Mouse (Mus musculus): ENCODE measurements around the gene AL607142.1. TPM values are rescaled to one million over a fixed set of nuclear protein-coding genes. Genes with fewer than 3 reads are reported as not detected.

Gene AL607142.1
- total RNA-seq, 1 experiment from 2014 or later = not detected

DNA sequence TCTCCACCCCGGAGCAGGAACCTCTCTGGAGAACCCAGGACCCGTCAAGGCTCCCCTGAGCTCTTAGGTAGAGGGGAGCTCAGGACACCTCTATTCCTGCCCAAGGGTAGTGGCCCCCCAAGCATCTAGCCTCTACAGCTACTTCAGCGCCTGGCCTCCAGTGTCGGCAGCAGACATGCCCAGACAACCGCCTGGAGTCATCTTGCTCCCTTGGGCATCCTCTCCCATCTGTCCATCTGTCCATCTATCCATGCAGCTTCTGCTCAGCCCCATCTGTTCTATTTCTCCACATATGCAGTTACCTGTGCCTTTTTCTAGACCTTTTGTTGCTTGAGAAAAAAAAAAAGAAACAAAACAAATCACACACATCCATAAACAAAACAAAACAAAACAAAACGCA, 69.4 kb downstream of the AL607142.1 start:
- ATAC-seq (replicated peaks; ENCODE audit: insufficient number of reproducible peaks, low FRiP score, low TSS enrichment, poor library complexity, severe bottlenecking) = no peak

DNA sequence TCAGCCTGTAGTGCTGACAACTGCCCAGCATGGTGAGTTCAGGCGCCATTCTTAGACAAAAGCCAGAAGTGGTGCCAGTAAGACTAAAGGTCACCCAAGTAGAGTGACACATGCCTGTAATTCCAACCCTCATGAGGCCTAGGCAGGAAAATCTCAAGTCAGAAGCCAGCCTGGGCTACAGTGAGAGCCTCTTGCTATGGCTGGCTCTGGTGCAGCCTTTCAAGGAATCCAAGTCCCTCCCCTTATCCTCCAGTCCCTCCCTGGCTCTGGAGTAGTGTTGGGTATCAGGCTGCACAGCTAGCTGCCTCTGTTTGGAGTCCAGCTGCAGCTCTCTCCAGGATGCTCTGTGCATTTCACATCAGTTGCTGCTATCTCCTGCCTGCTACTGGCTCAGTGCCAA, 77.0 kb downstream of the AL607142.1 start:
- ATAC-seq (replicated peaks; ENCODE audit: insufficient number of reproducible peaks, low FRiP score, low TSS enrichment, poor library complexity, severe bottlenecking) = no peak

DNA sequence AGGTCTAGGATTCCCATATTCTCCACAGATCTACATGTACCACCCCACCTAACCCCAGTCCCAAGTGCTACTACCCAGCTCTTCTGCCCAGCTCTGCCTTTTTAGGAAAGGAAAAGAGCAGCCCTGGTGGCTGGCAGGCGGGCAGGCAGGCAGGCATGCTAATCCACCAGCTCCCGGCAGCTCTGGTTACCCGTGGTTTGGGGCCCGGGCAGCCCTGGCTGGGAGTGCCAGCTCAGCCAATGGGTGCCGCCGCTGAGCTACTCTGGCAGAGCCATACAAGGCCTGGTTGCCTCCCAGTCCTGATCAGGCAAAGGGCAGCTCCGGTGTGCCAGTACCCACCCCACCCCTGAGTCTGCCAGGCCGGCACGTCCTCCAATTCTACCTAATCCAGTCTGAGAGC, 78.1 kb downstream of the AL607142.1 start:
- no peak for ATAC-seq (replicated peaks; ENCODE audit: insufficient number of reproducible peaks, low FRiP score, low TSS enrichment, poor library complexity, severe bottlenecking)

Other genes starting within 250 kb of the AL607142.1 start
- not detected in 3 replicates for gene Edn2, start 96.2 kb downstream of the AL607142.1 start, total RNA-seq (2017)
- gene Foxo6, start 222.4 kb downstream of the AL607142.1 start, total RNA-seq (2017) = not detected in 3 replicates